Mouse (Mus musculus) MEL (cell line): ENCODE data around the gene Gm40193. TPM values are rescaled to one million over a fixed set of nuclear protein-coding genes. Genes with fewer than 3 reads are reported as not detected.

Experiments
- DNase-seq: peaks from one replicate; pipeline ENCODE4 v3.0.0; 2011; ENCODE audit warnings: low read depth, low spot score
- H3K27ac ChIP-seq: 2 replicates; pipeline ENCODE4 v1.5.1; 2012; ENCODE audit warnings: low read depth, mild to moderate bottlenecking, control low read depth, low read length, moderate library complexity; ENCODE audit not compliant: control insufficient read depth
- H3K27me3 ChIP-seq, 2 experiments: fragments of 150-350 bp in 1 of 2; sonication (generic) in 1 of 2; 2 replicates each; pipeline ENCODE4 v1.6.1; 2012; ENCODE audit warnings: low read length in 2 of 2, mild to moderate bottlenecking in 2 of 2, improper control_type of control experiment in 1 of 2, moderate library complexity in 1 of 2; ENCODE audit not compliant: insufficient read depth in 2 of 2, control insufficient read depth in 1 of 2
- H3K36me3 ChIP-seq, 2 experiments: 2 replicates each; pipeline ENCODE4 v1.6.1; 2012 to 2014; ENCODE audit warnings: low read length in 2 of 2, improper control_type of control experiment in 1 of 2, inconsistent platforms in 1 of 2, mild to moderate bottlenecking in 1 of 2; ENCODE audit not compliant: insufficient read depth in 2 of 2, control insufficient read depth in 1 of 2
- H3K4me1 ChIP-seq, 2 experiments: fragments of 150-350 bp in 1 of 2; sonication (generic) in 1 of 2; 2 replicates each; pipeline ENCODE4 v1.6.1; 2012; ENCODE audit warnings: low read length in 2 of 2, improper control_type of control experiment in 1 of 2, mild to moderate bottlenecking in 1 of 2; ENCODE audit not compliant: insufficient read depth in 2 of 2, control insufficient read depth in 1 of 2
- H3K4me3 ChIP-seq, 2 experiments: fragments of 150-350 bp in 1 of 2; sonication (generic) in 1 of 2; 2 replicates each; pipeline ENCODE4 v1.5.1; 2012; ENCODE audit warnings: low read depth in 2 of 2, low read length in 2 of 2, mild to moderate bottlenecking in 2 of 2, moderate library complexity in 2 of 2, control low read depth in 1 of 2, improper control_type of control experiment in 1 of 2; ENCODE audit not compliant: control insufficient read depth in 1 of 2, insufficient read depth in 1 of 2
- H3K79me2 ChIP-seq: 2 replicates; pipeline ENCODE4 v1.6.1; 2012; ENCODE audit warnings: mild to moderate bottlenecking, low read length, moderate library complexity; ENCODE audit not compliant: control insufficient read depth, poor library complexity, insufficient read depth
- H3K9ac ChIP-seq: 2 replicates; pipeline ENCODE4 v1.6.1; 2012; ENCODE audit warnings: low read depth, mild to moderate bottlenecking, control low read depth, low read length, moderate library complexity; ENCODE audit not compliant: control insufficient read depth, poor library complexity, severe bottlenecking
- H3K9me3 ChIP-seq: fragments of 150-350 bp; sonication (generic); replicated peaks from 2 replicates; pipeline ENCODE4 v1.6.1; 2012; ENCODE audit warnings: mild to moderate bottlenecking, low read length, improper control_type of control experiment, moderate library complexity; ENCODE audit not compliant: insufficient read depth
- CHD2 ChIP-seq: IDR thresholded peaks from 2 replicates; pipeline ENCODE4 v1.6.1; 2011; ENCODE audit warnings: low read length, improper control_type of control experiment
- E2F4 ChIP-seq: IDR thresholded peaks from 2 replicates; pipeline ENCODE4 v1.6.1; 2011; ENCODE audit warnings: low read depth, low read length, improper control_type of control experiment, borderline replicate concordance
- EP300 ChIP-seq, 2 experiments: IDR thresholded peaks; 2 replicates each; pipeline ENCODE4 v1.6.1; 2011; ENCODE audit warnings: improper control_type of control experiment in 2 of 2, low read length in 2 of 2, low read depth in 1 of 2, mild to moderate bottlenecking in 1 of 2
- ETS1 ChIP-seq: IDR thresholded peaks from 2 replicates; pipeline ENCODE4 v1.6.1; 2012; ENCODE audit warnings: low read depth, mild to moderate bottlenecking, inconsistent platforms, low read length, improper control_type of control experiment, moderate library complexity
- GABPA ChIP-seq: IDR thresholded peaks from 2 replicates; pipeline ENCODE4 v1.6.1; 2012; ENCODE audit warnings: low read depth, mild to moderate bottlenecking, inconsistent platforms, low read length, improper control_type of control experiment, moderate library complexity
- JUND ChIP-seq: IDR thresholded peaks from 2 replicates; pipeline ENCODE4 v1.6.1; 2011; ENCODE audit warnings: low read depth, mild to moderate bottlenecking, improper control_type of control experiment, low read length
- MAFK ChIP-seq: IDR thresholded peaks from 2 replicates; pipeline ENCODE4 v1.6.1; 2011; ENCODE audit warnings: low read depth, mild to moderate bottlenecking, low read length, improper control_type of control experiment, borderline replicate concordance
- MEF2A ChIP-seq: IDR thresholded peaks from 2 replicates; pipeline ENCODE4 v1.6.1; 2014; ENCODE audit warnings: low read depth, mild to moderate bottlenecking, inconsistent platforms, low read length, improper control_type of control experiment; ENCODE audit not compliant: poor library complexity, insufficient replicate concordance, severe bottlenecking; ENCODE audit errors: extremely low read depth
- MYB ChIP-seq: IDR thresholded peaks from 2 replicates; pipeline ENCODE4 v1.6.1; 2011; ENCODE audit warnings: mild to moderate bottlenecking, low read depth, low read length, improper control_type of control experiment
- MYC ChIP-seq: IDR thresholded peaks from 2 replicates; pipeline ENCODE4 v1.6.1; 2011; ENCODE audit warnings: low read depth, mild to moderate bottlenecking, low read length, improper control_type of control experiment, moderate library complexity
- POLR2AphosphoS2 ChIP-seq: IDR thresholded peaks from 2 replicates; pipeline ENCODE4 v1.6.1; 2011; ENCODE audit warnings: low read length, improper control_type of control experiment
- RCOR1 ChIP-seq: IDR thresholded peaks from 2 replicates; pipeline ENCODE4 v1.6.1; 2012; ENCODE audit warnings: low read depth, mild to moderate bottlenecking, inconsistent platforms, low read length, improper control_type of control experiment
- TCF12 ChIP-seq: IDR thresholded peaks from 2 replicates; pipeline ENCODE4 v1.6.1; 2014; ENCODE audit warnings: low read depth, mild to moderate bottlenecking, inconsistent platforms, low read length, improper control_type of control experiment, moderate library complexity
- USF1 ChIP-seq: IDR thresholded peaks from 2 replicates; pipeline ENCODE4 v1.6.1; 2014; ENCODE audit warnings: low read depth, mild to moderate bottlenecking, inconsistent platforms, low read length, improper control_type of control experiment, moderate library complexity
- ZC3H11A ChIP-seq: IDR thresholded peaks from 2 replicates; pipeline ENCODE4 v1.6.1; 2012; ENCODE audit warnings: low read depth, mild to moderate bottlenecking, inconsistent platforms, low read length, improper control_type of control experiment
- ZKSCAN1 ChIP-seq: IDR thresholded peaks from 2 replicates; pipeline ENCODE4 v1.6.1; 2012; ENCODE audit warnings: low read depth, mild to moderate bottlenecking, inconsistent platforms, low read length, improper control_type of control experiment, moderate library complexity
- ZMIZ1 ChIP-seq: IDR thresholded peaks from 2 replicates; pipeline ENCODE4 v1.6.1; 2012; ENCODE audit warnings: low read depth, mild to moderate bottlenecking, inconsistent platforms, low read length, improper control_type of control experiment, moderate library complexity
- polyA plus RNA-seq, 2 experiments: library from polyadenylated mRNA; stranded (reverse) in 1 of 2; unstranded in 1 of 2; fragments of >175 nt in 1 of 2; fragments of >200 nt in 1 of 2; gene quantifications; 2 replicates each; pipeline versions ENCODE4 v1.2.1 to v1.2.4; 2012; ENCODE audit warnings: low replicate concordance in 2 of 2, low read depth in 1 of 2; ENCODE audit not compliant: insufficient read length in 2 of 2, insufficient read depth in 1 of 2, missing spikeins in 1 of 2
- total RNA-seq: library from RNA; depleted of rRNA; stranded (reverse); fragments of 300-350 nt; gene quantifications from 2 replicates; pipeline ENCODE4 v1.2.3, GENCODE M21; 2012

Gene Gm40193
- total and polyA plus RNA-seq, 3 experiments, result not detected

- TF ChIP-seq TCF12 (0 out of 2 replicates have a peak, but pooled peaks have one; percentile 15), ZC3H11A (peak; percentile 65; the same call in 1 of the 2 replicates), USF1 (no peak), EP300 (IDR thresholded peaks at IDR 0.05; ENCODE audit: low read depth in 1 of 2, low read length in 2 of 2) (no peak), CHD2 (no peak), E2F4 (no peak), MYC (no peak)
Observed at GRCm38 (mm10) chr11:70509753-70510564, 22.8 kb downstream of the Gm40193 start (continued).

GRCm38 (mm10) chr11:70506962-70507515, 25.7 kb downstream of the Gm40193 start:
- no peak overlapping the region for H3K9ac ChIP-seq
- no peak overlapping the region for H3K4me3 ChIP-seq
- no peak for DNase-seq
- TF ChIP-seq ETS1, result no peak
- TF ChIP-seq MEF2A, result no peak
- no peak for TF ChIP-seq ZKSCAN1
- TF ChIP-seq JUND, result no peak
- TF ChIP-seq RCOR1, result no peak
- no peak for TF ChIP-seq MYB
- no peak for TF ChIP-seq POLR2AphosphoS2
- TF ChIP-seq MAFK, result no peak
- no peak for TF ChIP-seq GABPA
- no peak for TF ChIP-seq ZMIZ1
- no peaks in the 10 kb centered on the region for H3K79me2 ChIP-seq
- H3K27me3 ChIP-seq, result peaks cover 6 to 10% of the 10 kb centered on the region in 2 experiments
- peaks cover under 1 to 22% of the 10 kb centered on the region in 2 experiments; a peak in 3 of 4 replicates for H3K4me1 ChIP-seq
- H3K27ac ChIP-seq, result no peak overlapping the region
- peaks cover 0 to 17% of the 10 kb centered on the region in 2 experiments; a peak in 2 of 4 replicates for H3K36me3 ChIP-seq
- H3K9me3 ChIP-seq, result no peaks in the 10 kb centered on the region
